Mouse (Mus musculus): ENCODE data around the gene Olfr1111.
"Not testable (repeated sequence)": the region's sequence is repeated elsewhere in the genome, so short reads cannot be mapped to it uniquely, and the experiment has no call there.

Olfr1111 gene

GRCm38 (mm10) chr2:87152524-87152923 is at the start of gene Olfr1111:
Gene Olfr1111 (minus strand): TSS chr2:87152624.
- DNase-seq (ENCODE audit: low read depth): no peak

GRCm38 (mm10) chr2:87187498-87187897 is 35.1 kb upstream of the Olfr1111 start, which contains the start of gene Olfr1112:
Gene Olfr1112 (plus strand): TSS chr2:87187798.
- no peak for DNase-seq (ENCODE audit: low read depth)

GRCm38 (mm10) chr2:87167731-87168130 is 15.3 kb upstream of the Olfr1111 start:
- not testable (repeated sequence) for DNase-seq (ENCODE audit: low read depth)

DNA sequence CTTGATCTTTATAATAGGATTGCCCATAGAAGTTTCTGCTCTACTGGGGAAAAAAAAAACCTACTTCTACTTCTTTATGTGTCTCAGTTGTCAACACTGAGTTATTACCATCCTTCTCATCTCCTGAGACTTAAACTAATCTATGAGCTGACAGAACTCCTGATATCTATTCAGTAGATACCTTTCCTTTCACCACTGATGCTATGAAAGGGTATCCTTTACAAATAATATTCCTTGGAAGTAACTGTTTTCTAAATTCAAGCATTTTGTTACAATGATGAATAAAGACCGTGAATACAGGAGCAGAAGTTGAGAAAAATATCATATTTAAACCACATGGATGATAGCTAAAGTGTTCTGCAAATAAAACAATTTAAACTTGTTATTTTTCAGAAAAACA is 12.2 kb downstream of the Olfr1111 start, which contains the start of gene Olfr1110:
Gene Olfr1110 (minus strand): TSS at position 101 of the 400 bp plus-strand sequence.
- no peak for DNase-seq (ENCODE audit: low read depth)

- DNase-seq (ENCODE audit: low read depth): no peak
Observed at GRCm38 (mm10) chr2:87114467-87114866, 38.0 kb downstream of the Olfr1111 start, which contains the start of gene Olfr259. Gene Olfr259 (minus strand): TSS chr2:87114567.
